Mouse (Mus musculus) kidney, postnatal 0 days (tissue): ENCODE data around the gene Mansc4. TPM values are rescaled to one million over a fixed set of nuclear protein-coding genes. Genes with fewer than 3 reads are reported as not detected.

Experiments used
- ATAC-seq: fragments of 200-750 bp; cut with Nextera tagmentation; replicated peaks from 2 replicates; pipeline ENCODE4 v1.8.0; 2017; ENCODE audit warnings: low read depth, moderate number of reproducible peaks, moderate TSS enrichment, moderate library complexity; ENCODE audit not compliant: low FRiP score
- DNase-seq: peaks from one replicate; pipeline ENCODE4 v3.0.0-alpha.2; 2016; ENCODE audit warnings: low spot score
- H3K27ac ChIP-seq: fragments of 300-500 bp; sonication (generic); 2 replicates; pipeline ENCODE4 v1.5.1; 2014; ENCODE audit warnings: mild to moderate bottlenecking
- H3K27me3 ChIP-seq: fragments of 300-500 bp; sonication (generic); 2 replicates; pipeline ENCODE4 v1.6.1; 2014; ENCODE audit warnings: low read length, mixed read lengths; ENCODE audit not compliant: insufficient read depth
- H3K36me3 ChIP-seq: fragments of 300-500 bp; sonication (generic); 2 replicates; pipeline ENCODE4 v1.6.1; 2014; ENCODE audit warnings: low read length, mixed read lengths; ENCODE audit not compliant: insufficient read depth
- H3K4me1 ChIP-seq: fragments of 300-500 bp; sonication (generic); replicated peaks from 2 replicates; pipeline ENCODE4 v1.6.1; 2014; ENCODE audit warnings: antibody characterized with exemption, low read length, mixed read lengths; ENCODE audit not compliant: insufficient read depth
- H3K4me2 ChIP-seq: fragments of 300-500 bp; sonication (generic); 2 replicates; pipeline ENCODE4 v1.6.1; 2014; ENCODE audit warnings: mild to moderate bottlenecking, low read length, moderate library complexity, mixed read lengths
- H3K4me3 ChIP-seq: fragments of 300-500 bp; sonication (generic); replicated peaks from 2 replicates; pipeline ENCODE4 v1.5.1; 2014; ENCODE audit warnings: low read depth, low read length
- H3K9ac ChIP-seq: fragments of 300-500 bp; sonication (generic); 2 replicates; pipeline ENCODE4 v1.6.1; 2014; ENCODE audit warnings: low read depth, low read length
- H3K9me3 ChIP-seq: fragments of 300-500 bp; sonication (generic); replicated peaks from 2 replicates; pipeline ENCODE4 v1.6.1; 2016; ENCODE audit warnings: low read length, inconsistent platforms, mixed read lengths
- CTCF ChIP-seq: IDR thresholded peaks from 2 replicates; pipeline ENCODE4 v1.5.1; 2016; ENCODE audit warnings: antibody characterized with exemption, low read depth, mild to moderate bottlenecking, moderate library complexity
- whole genome bisulfite sequencing: fragments of 180-500 bp; shearing (Covaris S2); extraction: QIAGEN DNeasy Blood & Tissue Kit; methylation state at CpG from one replicate; pipeline ENCODE4 v1.1.7; 2014; 5-methylcytosine and 5-hydroxymethylcytosine counted together
- polyA plus RNA-seq: library from polyadenylated mRNA; unstranded; fragments of >200 nt; fragmentation: Nextera tagmentation; extraction: Ambion mirVana; gene quantifications from 2 replicates; pipeline ENCODE4 v1.2.1, GENCODE M21; 2015

Mansc4 gene
- polyA plus RNA-seq, 1 experiment from 2014 or later: 3.7 TPM

DNA sequence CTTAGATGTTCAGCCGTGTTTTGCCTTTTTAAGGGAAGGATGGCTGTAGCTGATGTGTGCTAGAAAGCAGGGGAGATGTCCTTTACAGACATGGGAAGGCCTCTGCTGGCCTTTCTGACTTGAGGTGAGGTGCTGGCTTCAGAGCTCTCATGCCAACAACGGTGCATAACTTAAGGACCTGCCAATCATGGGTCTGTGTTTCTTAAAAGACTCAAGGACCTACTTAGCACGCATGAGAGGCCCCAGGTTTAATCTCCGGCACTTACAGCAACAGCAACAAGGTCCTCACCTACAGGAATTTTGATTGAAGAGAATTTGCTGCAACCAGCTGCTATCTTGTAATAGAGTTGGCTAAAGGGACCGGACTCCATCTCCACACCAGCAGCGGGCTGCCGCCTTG, 22.5 kb upstream of the Mansc4 start:
- no peaks in the 10 kb centered on the region for H3K27me3 ChIP-seq
- peaks cover 24% of the 10 kb centered on the region; the same call in 1 of the 2 replicates for H3K36me3 ChIP-seq
- H3K4me2 ChIP-seq: no peak overlapping the region
- no peak for TF ChIP-seq CTCF
- H3K9ac ChIP-seq: no peak overlapping the region
- H3K27ac ChIP-seq: no peak overlapping the region
- no peaks in the 10 kb centered on the region for H3K9me3 ChIP-seq
- ATAC-seq (no peak), DNase-seq (no peak)
- 88% methylated on average over 7 of the region's 7 CpGs for WGBS
- no peak overlapping the region for H3K4me3 ChIP-seq
- no peaks in the 10 kb centered on the region for H3K4me1 ChIP-seq

DNA sequence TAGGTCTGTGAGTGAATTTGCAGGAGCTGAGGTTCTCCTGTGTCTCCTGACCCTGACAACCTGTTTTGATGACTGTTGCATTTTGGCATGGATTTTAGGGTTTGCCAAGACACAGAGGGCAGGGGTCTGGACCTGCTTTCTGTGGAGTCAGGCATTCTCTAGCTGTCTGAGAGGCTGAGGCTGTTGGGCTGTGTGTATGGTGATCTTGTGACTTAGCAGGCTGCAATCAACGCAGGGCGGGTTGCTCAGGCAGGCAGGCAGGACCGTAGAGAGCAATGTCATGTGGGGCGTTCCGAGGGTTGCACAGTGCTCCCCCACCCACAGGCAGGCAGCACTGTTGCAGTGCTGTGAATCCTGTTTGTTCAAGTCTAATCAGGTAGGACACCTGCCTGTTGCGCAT, 19.9 kb upstream of the Mansc4 start:
- Histone ChIP-seq H3K27ac (no peak overlapping the region), H3K9ac (no peak overlapping the region), H3K4me2 (no peak overlapping the region), H3K4me1 (no peaks in the 10 kb centered on the region), H3K9me3 (no peaks in the 10 kb centered on the region), H3K4me3 (no peak overlapping the region), H3K27me3 (no peaks in the 10 kb centered on the region), H3K36me3 (peaks cover 25% of the 10 kb centered on the region; the same call in 1 of the 2 replicates)
- WGBS: 79% methylated on average over 6 of the region's 6 CpGs
- no peak for TF ChIP-seq CTCF
- DNase-seq (no peak), ATAC-seq (peak; percentile 49; the same call in 1 of the 2 replicates)

DNA sequence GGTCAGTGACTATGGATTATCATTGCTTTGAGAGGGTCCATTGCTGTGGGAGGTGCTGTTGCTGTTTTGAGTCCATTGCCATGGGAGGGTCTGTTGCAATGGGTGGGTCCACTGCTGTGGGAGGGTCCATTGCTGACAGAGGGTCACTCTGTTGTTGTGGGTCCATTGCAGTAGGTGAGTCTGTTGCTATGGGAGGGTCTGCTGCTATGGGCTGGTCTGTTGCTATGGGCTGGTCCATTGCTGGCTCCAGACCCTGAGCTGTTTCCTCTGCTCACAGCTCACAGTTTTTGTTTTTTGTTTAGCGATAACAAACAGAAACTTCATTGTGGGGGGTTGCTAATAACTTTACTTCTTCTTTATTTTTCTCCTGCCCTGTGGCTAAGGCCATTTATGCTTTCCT, 18.7 kb upstream of the Mansc4 start:
- ATAC-seq: no peak
- no peak overlapping the region for H3K9ac ChIP-seq
- H3K36me3 ChIP-seq: peaks cover 28% of the 10 kb centered on the region; the same call in 1 of the 2 replicates
- no peak for TF ChIP-seq CTCF
- no peak overlapping the region for H3K27ac ChIP-seq
- H3K4me2 ChIP-seq: no peak overlapping the region
- H3K4me1 ChIP-seq: no peaks in the 10 kb centered on the region
- no peak overlapping the region for H3K4me3 ChIP-seq
- 100% methylated on average over 1 of the region's 1 CpGs for WGBS
- DNase-seq: no peak
- no peaks in the 10 kb centered on the region for H3K27me3 ChIP-seq
- H3K9me3 ChIP-seq: no peaks in the 10 kb centered on the region

DNA sequence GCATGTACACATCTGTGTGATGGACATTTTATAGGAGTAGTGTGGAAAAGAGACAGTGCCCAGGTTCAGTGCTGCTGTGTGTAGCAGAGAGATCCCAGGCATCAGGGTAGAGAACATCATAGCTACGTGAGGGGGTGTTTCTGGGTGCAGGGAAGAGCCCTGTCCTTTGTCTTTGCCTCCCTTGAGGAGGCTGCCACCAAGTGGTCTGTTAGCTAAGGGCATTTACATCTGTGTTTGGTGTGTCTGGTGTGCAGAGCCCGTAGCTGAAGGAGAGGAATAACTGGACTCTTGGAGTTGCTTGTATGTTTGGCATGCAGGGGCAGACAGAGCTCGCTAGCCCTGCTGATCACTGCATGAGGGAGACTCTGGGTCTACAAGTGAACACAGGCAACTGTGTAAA, 15.5 kb upstream of the Mansc4 start:
- Histone ChIP-seq H3K27me3 (no peaks in the 10 kb centered on the region), H3K4me1 (no peaks in the 10 kb centered on the region; the same call in 1 of the 2 replicates), H3K9me3 (no peaks in the 10 kb centered on the region), H3K9ac (no peak overlapping the region), H3K27ac (no peak overlapping the region), H3K36me3 (peaks cover 6% of the 10 kb centered on the region; the same call in 1 of the 2 replicates), H3K4me2 (no peak overlapping the region), H3K4me3 (no peak overlapping the region)
- 92% methylated on average over 3 of the region's 3 CpGs for WGBS
- peak; percentile 35; the same call in 1 of the 2 replicates for TF ChIP-seq CTCF
- no peak for DNase-seq
- no peak for ATAC-seq

DNA sequence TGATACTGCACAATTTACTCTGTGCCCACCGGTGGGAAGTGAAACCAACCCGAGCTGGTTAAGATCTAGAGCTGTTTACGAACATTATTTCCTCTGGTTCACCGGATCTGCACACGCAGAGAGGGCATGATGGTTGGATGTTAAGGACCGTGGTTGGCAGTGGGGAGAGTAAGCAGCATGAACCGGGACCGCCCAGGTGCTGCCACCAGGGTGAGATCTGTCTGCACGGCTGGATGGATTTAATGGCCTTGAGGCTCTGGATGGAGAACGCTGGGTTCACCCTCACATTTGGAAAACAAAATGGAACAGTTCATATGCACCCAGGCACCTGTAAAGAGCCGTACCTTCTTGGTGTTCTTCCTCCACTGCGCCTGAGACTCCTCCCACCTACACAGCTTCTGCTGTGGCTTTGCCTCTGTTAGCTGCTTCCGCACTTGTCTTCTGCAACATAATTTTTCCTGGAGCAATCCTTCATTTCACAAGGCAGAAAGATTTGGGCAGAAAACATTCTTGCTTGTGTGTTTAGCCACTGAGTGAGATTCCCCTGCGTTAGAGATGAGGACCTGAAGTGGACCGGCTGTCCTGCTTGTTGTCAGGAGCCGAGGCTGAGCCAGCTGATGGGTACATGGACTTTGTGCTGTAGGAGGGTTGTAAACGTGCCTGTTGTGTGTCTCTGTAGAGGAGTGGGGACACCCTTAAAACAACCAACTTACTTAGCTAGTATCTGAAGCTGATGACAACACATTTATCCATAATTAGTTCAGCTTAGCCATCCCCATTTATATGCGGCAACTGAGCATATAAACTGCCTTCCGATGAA, 12.8 kb upstream of the Mansc4 start:
- no peak overlapping the region for H3K9ac ChIP-seq
- H3K4me2 ChIP-seq: peak overlapping the region; percentile 31
- H3K36me3 ChIP-seq: 0 out of 2 replicates have a peak, but pooled peaks cover 4% of the 10 kb centered on the region
- ATAC-seq (peak; percentile 79; the same call in 1 of the 2 replicates), DNase-seq (peak; percentile 64)
- 41% methylated on average over 19 of the region's 19 CpGs for WGBS
- H3K27me3 ChIP-seq: no peaks in the 10 kb centered on the region
- TF ChIP-seq CTCF: peak; percentile 24; the same call in 1 of the 2 replicates
- no peaks in the 10 kb centered on the region for H3K9me3 ChIP-seq
- 0 out of 2 replicates have a peak overlapping the region, but pooled peaks have one; percentile 14 for H3K27ac ChIP-seq
- H3K4me1 ChIP-seq: no peaks in the 10 kb centered on the region; the same call in 1 of the 2 replicates
- H3K4me3 ChIP-seq: 0 out of 2 replicates have a peak overlapping the region, but pooled peaks have one; percentile 7

DNA sequence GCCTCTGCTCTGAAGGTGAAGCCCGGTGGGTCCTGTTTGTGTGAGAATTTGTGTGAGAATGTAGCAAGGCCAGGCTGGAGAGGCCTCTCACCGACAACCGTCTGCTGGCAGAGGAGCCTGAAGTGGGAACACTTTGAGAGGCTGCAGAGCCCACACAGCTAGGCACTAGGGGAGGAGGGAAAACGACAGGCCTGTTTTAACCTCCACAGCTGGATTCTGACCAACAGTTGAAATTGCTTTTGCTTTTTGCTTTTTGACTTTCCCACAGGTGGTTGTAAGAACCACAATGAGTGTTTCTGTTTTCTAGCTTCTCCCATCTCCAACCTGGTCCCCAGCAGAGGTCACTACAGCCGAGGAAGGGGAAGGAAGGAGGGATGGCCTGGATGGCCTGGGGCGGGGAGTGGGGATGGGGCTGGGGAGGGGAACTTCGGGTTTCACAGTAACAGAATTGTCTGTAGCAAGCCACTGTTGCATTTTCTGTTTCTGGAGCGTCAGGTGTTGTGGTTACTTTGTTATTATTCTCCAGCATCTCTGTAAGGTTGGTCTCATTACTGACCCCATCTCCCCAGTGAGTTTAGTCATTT, 10.6 kb upstream of the Mansc4 start:
- 71% methylated on average over 8 of the region's 8 CpGs for WGBS
- Histone ChIP-seq H3K9me3 (no peaks in the 10 kb centered on the region), H3K27ac (no peak overlapping the region), H3K4me2 (no peak overlapping the region), H3K4me1 (peaks cover 3% of the 10 kb centered on the region), H3K9ac (no peak overlapping the region), H3K4me3 (no peak overlapping the region), H3K36me3 (0 out of 2 replicates have a peak, but pooled peaks cover 4% of the 10 kb centered on the region), H3K27me3 (no peaks in the 10 kb centered on the region)
- DNase-seq (no peak), ATAC-seq (no peak)
- TF ChIP-seq CTCF: peak; percentile 23; the same call in 1 of the 2 replicates
